Mouse (Mus musculus) kidney, embryonic 14.5 days (tissue): ENCODE results near the gene Flt1. TPM values are rescaled to one million over a fixed set of nuclear protein-coding genes. Genes with fewer than 3 reads are reported as not detected.
A peak's percentile ranks its signal among the peaks of the same experiment; 100 is the strongest.

Source experiments
- ATAC-seq: fragments of 200-750 bp; cut with Nextera tagmentation; 2 replicates; pipeline ENCODE4 v1.8.0; 2017; ENCODE audit warnings: moderate number of reproducible peaks, mild to moderate bottlenecking, moderate TSS enrichment, moderate library complexity; ENCODE audit not compliant: low FRiP score, low TSS enrichment
- H3K27ac ChIP-seq: fragments of 300-500 bp; sonication (generic); 2 replicates; pipeline ENCODE4 v1.5.1; 2014; ENCODE audit warnings: low read depth, mild to moderate bottlenecking, low read length, moderate library complexity, mixed read lengths
- H3K27me3 ChIP-seq: fragments of 300-500 bp; sonication (generic); 2 replicates; pipeline ENCODE4 v1.6.1; 2014; ENCODE audit warnings: mild to moderate bottlenecking, low read length; ENCODE audit not compliant: control insufficient read depth, insufficient read depth
- H3K36me3 ChIP-seq: fragments of 300-500 bp; sonication (generic); 2 replicates; pipeline ENCODE4 v1.6.1; 2014; ENCODE audit warnings: low read length, mixed read lengths; ENCODE audit not compliant: control insufficient read depth, insufficient read depth
- H3K4me1 ChIP-seq: fragments of 300-500 bp; sonication (generic); 2 replicates; pipeline ENCODE4 v1.6.1; 2014; ENCODE audit warnings: low read length, mixed read lengths; ENCODE audit not compliant: control insufficient read depth, insufficient read depth
- H3K4me2 ChIP-seq: fragments of 300-500 bp; sonication (generic); replicated peaks from 2 replicates; pipeline ENCODE4 v1.6.1; 2014; ENCODE audit warnings: low read depth, mild to moderate bottlenecking, low read length
- H3K4me3 ChIP-seq: fragments of 300-500 bp; sonication (generic); 2 replicates; pipeline ENCODE4 v1.5.1; 2014; ENCODE audit warnings: mild to moderate bottlenecking, low read length
- H3K9ac ChIP-seq: fragments of 300-500 bp; sonication (generic); 2 replicates; pipeline ENCODE4 v1.6.1; 2014; ENCODE audit warnings: low read depth, mild to moderate bottlenecking, low read length, moderate library complexity
- H3K9me3 ChIP-seq: fragments of 300-500 bp; sonication (generic); 2 replicates; pipeline ENCODE4 v1.6.1; 2016; ENCODE audit warnings: low read length; ENCODE audit not compliant: control insufficient read depth
- WGBS: fragments of 180-500 bp; shearing (Covaris S2); extraction: QIAGEN DNeasy Blood & Tissue Kit; methylation state at CpG from one replicate; pipeline ENCODE4 v1.1.7; 2014; 5-methylcytosine and 5-hydroxymethylcytosine counted together
- polyA plus RNA-seq: library from polyadenylated mRNA; unstranded; fragments of >200 nt; fragmentation: Nextera tagmentation; extraction: Ambion mirVana; gene quantifications from 2 replicates; pipeline ENCODE4 v1.2.1, GENCODE M21; 2014

The Flt1 gene
- polyA plus RNA-seq: 12.5 and 20.0 TPM in 2 replicates

GRCm38 (mm10) chr5:147725831-147726700, at the start of gene Flt1:
Gene Flt1, minus strand, starts transcription at chr5:147726011.
- ATAC-seq: peak; percentile 78
- H3K9me3 ChIP-seq: no peaks in the 10 kb centered on the region
- H3K27ac ChIP-seq: peak within 1 kb of the TSS; percentile 24; the same call in 1 of the 2 replicates
- under 1% methylated on average over 68 of the region's 82 CpGs for whole genome bisulfite sequencing
- no peaks in the 10 kb centered on the region for H3K36me3 ChIP-seq
- peak within 1 kb of the TSS; percentile 61 for H3K4me2 ChIP-seq
- peak within 1 kb of the TSS; percentile 43 for H3K4me3 ChIP-seq
- H3K4me1 ChIP-seq: peaks cover 3% of the 10 kb centered on the region; the same call in 1 of the 2 replicates
- peak within 1 kb of the TSS; percentile 55 for H3K9ac ChIP-seq
- peaks cover 82% of the 10 kb centered on the region for H3K27me3 ChIP-seq

- no peaks in the 10 kb centered on the region for H3K36me3 ChIP-seq
- no peak overlapping the region for H3K27ac ChIP-seq
- H3K4me2 ChIP-seq: no peak overlapping the region
- no peak overlapping the region for H3K9ac ChIP-seq
- H3K4me1 ChIP-seq: no peaks in the 10 kb centered on the region
- no peaks in the 10 kb centered on the region for H3K9me3 ChIP-seq
- no peak for ATAC-seq
- H3K4me3 ChIP-seq: no peak overlapping the region
- no peaks in the 10 kb centered on the region for H3K27me3 ChIP-seq
- 86% methylated on average over 7 of the region's 7 CpGs for WGBS
Measured at GRCm38 (mm10) chr5:147775222-147775621, 49.4 kb upstream of the Flt1 start.

DNA sequence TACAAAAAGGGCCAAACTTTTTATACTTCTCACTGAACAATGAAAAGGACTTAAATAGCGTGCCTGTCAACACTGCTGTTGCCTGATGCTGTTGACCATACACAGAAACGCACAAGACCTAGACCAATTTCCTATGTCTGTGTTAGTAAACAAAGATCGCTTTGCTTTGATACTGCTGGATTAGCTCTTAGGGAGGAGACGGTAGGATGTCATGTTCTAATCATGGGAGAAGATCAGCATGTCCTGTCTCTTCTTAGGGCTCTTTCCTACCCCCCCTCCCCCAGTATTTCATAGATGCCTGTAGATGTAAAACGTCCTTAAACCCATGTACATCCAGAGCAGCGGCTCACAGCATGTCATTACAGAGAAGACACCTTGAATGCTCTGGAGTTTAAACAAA, 44.1 kb upstream of the Flt1 start:
- ATAC-seq: no peak
- no peak overlapping the region for H3K27ac ChIP-seq
- H3K4me1 ChIP-seq: no peaks in the 10 kb centered on the region
- H3K9ac ChIP-seq: no peak overlapping the region
- no peaks in the 10 kb centered on the region for H3K36me3 ChIP-seq
- no peak overlapping the region for H3K4me2 ChIP-seq
- 82% methylated on average over 6 of the region's 6 CpGs for WGBS
- no peaks in the 10 kb centered on the region for H3K27me3 ChIP-seq
- H3K9me3 ChIP-seq: no peaks in the 10 kb centered on the region
- no peak overlapping the region for H3K4me3 ChIP-seq

- Histone ChIP-seq H3K27ac (no peak overlapping the region), H3K9me3 (no peaks in the 10 kb centered on the region), H3K4me1 (peaks cover 3% of the 10 kb centered on the region; the same call in 1 of the 2 replicates), H3K36me3 (no peaks in the 10 kb centered on the region), H3K4me3 (no peak overlapping the region), H3K27me3 (no peaks in the 10 kb centered on the region), H3K4me2 (no peak overlapping the region), H3K9ac (no peak overlapping the region)
- ATAC-seq: no peak
- WGBS: 89% methylated on average over 4 of the region's 4 CpGs
Measured at GRCm38 (mm10) chr5:147764061-147764460, 38.2 kb upstream of the Flt1 start.

GRCm38 (mm10) chr5:147761984-147762383, 36.2 kb upstream of the Flt1 start:
- ATAC-seq: no peak
- Histone ChIP-seq H3K9me3 (no peaks in the 10 kb centered on the region), H3K4me1 (peaks cover 14% of the 10 kb centered on the region; the same call in 1 of the 2 replicates), H3K4me3 (no peak overlapping the region), H3K36me3 (no peaks in the 10 kb centered on the region), H3K27me3 (no peaks in the 10 kb centered on the region), H3K9ac (no peak overlapping the region), H3K27ac (no peak overlapping the region), H3K4me2 (no peak overlapping the region)
- 27% methylated on average over 8 of the region's 8 CpGs for WGBS

- no peaks in the 10 kb centered on the region for H3K9me3 ChIP-seq
- no peak overlapping the region for H3K27ac ChIP-seq
- H3K4me1 ChIP-seq: peaks cover 14% of the 10 kb centered on the region; the same call in 1 of the 2 replicates
- no peaks in the 10 kb centered on the region for H3K27me3 ChIP-seq
- H3K4me2 ChIP-seq: no peak overlapping the region
- WGBS: 14% methylated on average over 9 of the region's 9 CpGs
- H3K9ac ChIP-seq: no peak overlapping the region
- no peak for ATAC-seq
- H3K36me3 ChIP-seq: no peaks in the 10 kb centered on the region
- no peak overlapping the region for H3K4me3 ChIP-seq
Measured at GRCm38 (mm10) chr5:147761275-147761674, 35.5 kb upstream of the Flt1 start.

DNA sequence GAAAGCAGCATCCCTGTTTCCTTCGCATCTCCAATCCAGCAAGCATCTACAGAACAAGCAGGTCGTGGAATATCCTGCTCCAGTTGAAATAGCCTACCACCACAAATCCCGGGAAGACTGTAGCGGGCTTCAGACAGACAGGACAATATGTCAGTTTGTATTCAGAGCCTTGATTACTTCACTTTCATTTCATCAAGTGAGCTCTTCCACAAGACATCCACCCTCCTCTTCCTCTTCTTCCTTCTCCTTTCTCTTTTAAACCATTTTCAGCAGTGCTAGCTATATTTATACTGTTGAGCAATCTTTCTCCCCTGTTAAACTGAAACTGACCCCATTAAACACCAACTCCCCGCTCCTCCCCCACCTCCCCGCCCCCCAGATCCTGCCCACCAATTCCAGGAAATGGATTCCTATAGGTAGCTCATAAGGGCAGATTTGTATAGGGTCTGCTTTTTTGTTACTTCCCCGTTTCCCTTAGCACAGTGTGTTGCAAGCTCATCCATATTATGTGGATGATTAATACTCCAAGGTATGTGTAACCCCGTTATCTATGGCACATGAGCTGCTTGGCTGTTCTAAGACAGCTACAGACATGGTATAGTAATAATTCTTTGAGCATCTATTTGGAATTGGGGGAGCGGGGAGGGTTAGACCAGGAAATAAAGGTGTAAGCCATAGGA, 33.0 kb upstream of the Flt1 start:
- Histone ChIP-seq H3K9me3 (peaks cover 7% of the 10 kb centered on the region), H3K4me2 (peak overlapping the region; percentile 12), H3K9ac (no peak overlapping the region), H3K36me3 (no peaks in the 10 kb centered on the region), H3K4me1 (peaks cover 14% of the 10 kb centered on the region; the same call in 1 of the 2 replicates), H3K4me3 (peak overlapping the region; percentile 3; the same call in 1 of the 2 replicates), H3K27me3 (no peaks in the 10 kb centered on the region), H3K27ac (no peak overlapping the region)
- 65% methylated on average over 9 of the region's 9 CpGs for WGBS
- no peak for ATAC-seq

DNA sequence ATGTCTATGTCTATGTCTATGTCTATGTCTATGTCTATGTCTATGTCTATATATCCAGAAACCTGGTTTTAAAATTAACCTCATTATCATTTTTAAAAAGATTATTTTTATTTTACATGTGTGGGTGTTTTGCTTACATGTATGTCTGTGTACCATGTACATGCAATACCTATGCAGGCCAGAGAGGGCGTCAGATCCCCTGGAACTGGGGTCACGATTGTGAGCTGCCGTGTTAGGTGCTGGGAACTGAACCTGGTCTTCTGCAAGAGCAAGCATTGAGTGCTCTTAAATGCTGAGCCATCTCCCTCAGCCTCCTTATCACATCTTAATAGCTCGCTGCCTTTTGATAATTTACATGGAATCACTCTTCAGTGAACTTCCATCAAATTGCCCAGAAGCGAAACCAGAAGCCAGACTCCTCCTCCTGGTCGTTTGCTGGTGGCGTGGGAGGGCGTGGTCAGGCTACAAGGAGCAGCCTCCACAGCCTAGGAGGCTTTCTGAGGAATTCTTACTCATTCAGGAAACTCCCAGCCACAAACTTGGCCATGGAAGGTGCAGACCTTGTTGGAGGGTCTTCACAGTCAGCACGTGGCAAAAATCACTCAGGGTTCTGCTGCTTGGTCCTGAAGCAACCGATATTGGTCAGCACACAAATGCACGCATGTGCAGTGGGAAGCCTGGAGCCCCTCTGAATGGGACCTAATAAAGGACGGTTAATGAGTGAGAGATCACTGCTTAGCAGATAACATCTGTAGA, 32.2 kb upstream of the Flt1 start:
- Histone ChIP-seq H3K27me3 (peaks cover 5% of the 10 kb centered on the region; the same call in 1 of the 2 replicates), H3K4me2 (peak overlapping the region; percentile 12), H3K4me3 (peak overlapping the region; percentile 3; the same call in 1 of the 2 replicates), H3K4me1 (peaks cover 17% of the 10 kb centered on the region), H3K27ac (no peak overlapping the region), H3K36me3 (no peaks in the 10 kb centered on the region), H3K9ac (no peak overlapping the region), H3K9me3 (peaks cover 7% of the 10 kb centered on the region)
- WGBS: 40% methylated on average over 12 of the region's 12 CpGs
- peak; percentile 34; the same call in 1 of the 2 replicates for ATAC-seq
